Mouse (Mus musculus) cortical plate, adult 2 months (tissue): ENCODE data around the gene Sepsecs. TPM values are rescaled to one million over a fixed set of nuclear protein-coding genes. Genes with fewer than 3 reads are reported as not detected.

ENCODE experiments used
- H3K27ac ChIP-seq: fragments of 200-500 bp; 2 replicates; pipeline ENCODE4 v1.5.1; 2012; ENCODE audit warnings: low read length, control low read depth, inconsistent platforms; ENCODE audit not compliant: insufficient read depth
- H3K4me1 ChIP-seq: fragments of 200-500 bp; 2 replicates; pipeline ENCODE4 v1.6.1; 2011; ENCODE audit warnings: low read length; ENCODE audit not compliant: control insufficient read depth, insufficient read depth
- H3K4me3 ChIP-seq: fragments of 200-500 bp; 2 replicates; pipeline ENCODE4 v1.5.1; 2011; ENCODE audit warnings: mild to moderate bottlenecking, low read length, control low read depth; ENCODE audit not compliant: insufficient read depth
- CTCF ChIP-seq: fragments of 200-500 bp; IDR thresholded peaks from 2 replicates; pipeline ENCODE4 v1.5.1; 2011; ENCODE audit warnings: mild to moderate bottlenecking, control low read depth, low read length; ENCODE audit not compliant: insufficient read depth; ENCODE audit errors: extremely low read depth
- POLR2A ChIP-seq: fragments of 200-500 bp; IDR thresholded peaks from 2 replicates; pipeline ENCODE4 v1.6.1; 2011; ENCODE audit warnings: mild to moderate bottlenecking, low read length, control low read depth; ENCODE audit not compliant: insufficient read depth; ENCODE audit errors: extremely low read depth
- polyA plus RNA-seq: library from polyadenylated mRNA; depleted of rRNA; stranded (reverse); fragments of >200 nt; gene quantifications from 2 replicates; pipeline ENCODE4 v1.2.3, GENCODE M21; 2012

Sepsecs gene
- polyA plus RNA-seq, 1 experiment: 10.5 TPM

- TF ChIP-seq POLR2A (no peak), CTCF (no peak)
- Histone ChIP-seq H3K4me3 (no peak overlapping the region), H3K4me1 (peaks cover 2% of the 10 kb centered on the region; the same call in 1 of the 2 replicates), H3K27ac (no peak overlapping the region)
Observed at GRCm38 (mm10) chr5:52643947-52644840, 25.3 kb downstream of the Sepsecs start.

GRCm38 (mm10) chr5:52641736-52642135, 27.8 kb downstream of the Sepsecs start:
- Histone ChIP-seq H3K27ac (no peak overlapping the region), H3K4me3 (no peak overlapping the region), H3K4me1 (peaks cover 2% of the 10 kb centered on the region; the same call in 1 of the 2 replicates)
- TF ChIP-seq CTCF (no peak), POLR2A (no peak)

- no peak overlapping the region for H3K4me3 ChIP-seq
- TF ChIP-seq POLR2A: no peak
- no peak overlapping the region for H3K27ac ChIP-seq
- no peaks in the 10 kb centered on the region; the same call in 1 of the 2 replicates for H3K4me1 ChIP-seq
Observed at GRCm38 (mm10) chr5:52638916-52639315, 30.6 kb downstream of the Sepsecs start.

- no peak for TF ChIP-seq CTCF
- no peak for TF ChIP-seq POLR2A
- Histone ChIP-seq H3K4me3 (no peak overlapping the region), H3K4me1 (no peaks in the 10 kb centered on the region), H3K27ac (no peak overlapping the region)
Observed at GRCm38 (mm10) chr5:52638006-52638405, 31.5 kb downstream of the Sepsecs start.

- TF ChIP-seq POLR2A (no peak), CTCF (no peak)
- no peak overlapping the region for H3K27ac ChIP-seq
- no peak overlapping the region for H3K4me3 ChIP-seq
- no peaks in the 10 kb centered on the region for H3K4me1 ChIP-seq
Observed at GRCm38 (mm10) chr5:52636923-52637322, 32.6 kb downstream of the Sepsecs start.

- H3K4me3 ChIP-seq: no peak overlapping the region
- TF ChIP-seq POLR2A: no peak
- TF ChIP-seq CTCF: no peak
- H3K27ac ChIP-seq: no peak overlapping the region
- H3K4me1 ChIP-seq: no peaks in the 10 kb centered on the region
Observed at GRCm38 (mm10) chr5:52636025-52636755, 33.3 kb downstream of the Sepsecs start.

GRCm38 (mm10) chr5:52634017-52634416, 35.5 kb downstream of the Sepsecs start:
- Histone ChIP-seq H3K4me1 (no peaks in the 10 kb centered on the region), H3K4me3 (no peak overlapping the region), H3K27ac (no peak overlapping the region)
- TF ChIP-seq POLR2A (no peak), CTCF (peak; percentile 56)

- H3K4me3 ChIP-seq: no peak overlapping the region
- no peak for TF ChIP-seq POLR2A
- no peak for TF ChIP-seq CTCF
- H3K4me1 ChIP-seq: no peaks in the 10 kb centered on the region
- no peak overlapping the region for H3K27ac ChIP-seq
Observed at GRCm38 (mm10) chr5:52630541-52630940, 39.0 kb downstream of the Sepsecs start.

GRCm38 (mm10) chr5:52629214-52629613, 40.3 kb downstream of the Sepsecs start:
- TF ChIP-seq CTCF (no peak), POLR2A (no peak)
- Histone ChIP-seq H3K27ac (no peak overlapping the region), H3K4me1 (no peaks in the 10 kb centered on the region), H3K4me3 (no peak overlapping the region)
